10 mouse cellular contexts compared by ENCODE assay signal in the genomic region with DNA sequence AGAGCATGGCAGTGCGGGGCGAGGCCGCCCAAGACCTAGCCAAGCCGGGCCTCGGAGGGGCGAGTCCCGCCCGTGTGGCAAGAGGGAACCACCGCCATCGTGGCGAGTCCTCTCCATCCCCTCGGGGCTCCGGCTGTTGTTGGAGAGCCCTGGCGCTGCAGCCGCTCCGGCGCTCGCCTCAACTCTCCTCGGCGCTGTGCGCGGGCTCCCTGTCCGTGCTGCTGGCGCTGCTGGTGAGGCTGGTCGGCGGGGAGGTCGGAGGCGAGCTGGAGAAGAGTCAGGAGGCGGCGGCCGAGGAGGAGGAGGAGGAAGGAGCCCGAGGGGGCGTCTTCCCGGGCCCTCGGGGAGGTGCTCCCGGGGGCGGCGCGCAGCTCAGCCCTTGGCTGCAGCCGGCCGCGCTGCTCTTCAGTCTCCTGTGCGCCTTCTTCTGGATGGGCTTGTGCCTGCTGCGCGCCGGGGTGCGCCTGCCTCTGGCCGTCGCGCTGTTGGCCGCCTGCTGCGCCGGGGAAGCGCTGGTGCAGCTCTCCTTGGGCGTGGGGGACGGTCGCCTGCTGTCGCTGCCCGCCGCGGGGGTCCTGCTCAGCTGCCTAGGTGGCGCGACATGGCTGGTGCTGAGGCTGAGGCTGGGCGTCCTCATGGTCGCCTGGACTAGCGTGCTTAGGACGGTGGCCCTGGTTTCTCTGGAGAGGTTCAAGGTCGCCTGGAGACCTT. TPM values are rescaled to one million over a fixed set of nuclear protein-coding genes. Genes with fewer than 3 reads are reported as not detected.
DNase-seq lines count a peak whose midpoint lies in the region; ATAC-seq and TF ChIP-seq lines count a peak whose summit lies in the region.
"Had no signal": no experiment of that assay in that cellular context is flagged by ENCODE, and none has a peak within 500 bp of the region (broad histone marks: within the 10 kb centered on the region; RNA-seq: fewer than 3 reads in every experiment).

No protein-coding gene starts in this region.

- no peak for TF ChIP-seq CTCF in embryonic fibroblast, embryonic 13.5 days (IDR thresholded peaks at IDR 0.05; ENCODE audit: borderline replicate concordance, insufficient read depth, low read length)
- TF ChIP-seq CTCF in testis, adult 2 months (IDR thresholded peaks at IDR 0.05; ENCODE audit: control insufficient read depth, insufficient read depth, insufficient replicate concordance, low read depth, low read length): no peak

- no peaks in the 10 kb centered on the region for H3K27me3 ChIP-seq in heart, embryonic 11.5 days (ENCODE audit: control insufficient read depth, insufficient read depth, low read length)
- no peaks in the 10 kb centered on the region; the same call in 1 of the 2 replicates for H3K27me3 ChIP-seq in kidney, embryonic 14.5 days (ENCODE audit: control insufficient read depth, insufficient read depth, low read length)
- H3K27me3 ChIP-seq in neural tube, embryonic 12.5 days (replicated peaks): peaks cover 25% of the 10 kb centered on the region
- no peaks in the 10 kb centered on the region for H3K27me3 ChIP-seq in testis, adult 2 months (ENCODE audit: control insufficient read depth, insufficient read depth, low read length)
- H3K27me3 ChIP-seq: CH12.LX had no signal

- peak overlapping the region; percentile 80 for H3K4me2 ChIP-seq in heart, embryonic 11.5 days
- H3K4me2 ChIP-seq in kidney, embryonic 14.5 days (replicated peaks; ENCODE audit: low read depth, low read length): peak overlapping the region; percentile 84
- peak overlapping the region; percentile 98 for H3K4me2 ChIP-seq in neural tube, embryonic 12.5 days (replicated peaks)

- peak overlapping the region; percentile 6; the same call in 1 of the 2 replicates for H3K27ac ChIP-seq in embryonic fibroblast, embryonic 13.5 days (ENCODE audit: insufficient read depth, low read length)
- peak overlapping the region; percentile 77 for H3K27ac ChIP-seq in heart, embryonic 11.5 days (ENCODE audit: low read depth, low read length)
- peak overlapping the region; percentile 84 for H3K27ac ChIP-seq in kidney, embryonic 14.5 days (ENCODE audit: low read depth, low read length)
- H3K27ac ChIP-seq in neural tube, embryonic 12.5 days: 0 out of 2 replicates have a peak overlapping the region, but pooled peaks have one; percentile 15
- H3K27ac ChIP-seq in testis, adult 2 months (ENCODE audit: control insufficient read depth, insufficient read depth, low read depth, low read length): no peak overlapping the region

- peak overlapping the region; percentile 89 for H3K9ac ChIP-seq in heart, embryonic 11.5 days (ENCODE audit: low read depth, low read length)
- peak overlapping the region; percentile 78 for H3K9ac ChIP-seq in kidney, embryonic 14.5 days (ENCODE audit: low read depth, low read length)
- peak overlapping the region; percentile 65 for H3K9ac ChIP-seq in neural tube, embryonic 12.5 days

- H3K4me1 ChIP-seq in embryonic fibroblast, embryonic 13.5 days (ENCODE audit: control insufficient read depth, insufficient read depth, low read length): no peaks in the 10 kb centered on the region
- peaks cover 17% of the 10 kb centered on the region; the same call in 1 of the 2 replicates for H3K4me1 ChIP-seq in heart, embryonic 11.5 days (ENCODE audit: control insufficient read depth, insufficient read depth, low read length)
- H3K4me1 ChIP-seq in kidney, embryonic 14.5 days (ENCODE audit: control insufficient read depth, insufficient read depth, low read length): no peaks in the 10 kb centered on the region
- H3K4me1 ChIP-seq in neural tube, embryonic 12.5 days: peaks cover 6% of the 10 kb centered on the region; the same call in 1 of the 2 replicates
- H3K4me1 ChIP-seq in testis, adult 2 months (ENCODE audit: control insufficient read depth, insufficient read depth, low read length): peaks cover 9% of the 10 kb centered on the region; the same call in 1 of the 2 replicates

- WGBS in heart, embryonic 11.5 days (ENCODE audit: insufficient replicate concordance): 1% methylated on average over 49 of the region's 68 CpGs
- 2% methylated on average over 50 of the region's 68 CpGs for WGBS in kidney, embryonic 14.5 days
- under 1% methylated on average over 68 of the region's 68 CpGs for WGBS in neural tube, embryonic 12.5 days

- peak; percentile 1 to 5 for DNase-seq in thymus, postnatal 36 days
- no peak for DNase-seq in thymus, postnatal 10 days (ENCODE audit: low spot score in 2 of 2)
- DNase-seq in liver: peak; percentile 40

- ATAC-seq in heart, embryonic 11.5 days (replicated peaks; ENCODE audit: insufficient number of reproducible peaks, low FRiP score, low TSS enrichment): peak; percentile 86
- peak; percentile 93 for ATAC-seq in kidney, embryonic 14.5 days (ENCODE audit: low FRiP score, low TSS enrichment)
- peak; percentile 87 for ATAC-seq in neural tube, embryonic 12.5 days (ENCODE audit: low FRiP score, low read depth)

- peak overlapping the region; percentile 60 for H3K4me3 ChIP-seq in embryonic fibroblast, embryonic 13.5 days (ENCODE audit: insufficient read depth, low read length)
- peak overlapping the region; percentile 82 for H3K4me3 ChIP-seq in heart, embryonic 11.5 days (ENCODE audit: low read depth, low read length)
- peak overlapping the region; percentile 76 for H3K4me3 ChIP-seq in kidney, embryonic 14.5 days (ENCODE audit: low read length)
- peak overlapping the region; percentile 64 for H3K4me3 ChIP-seq in neural tube, embryonic 12.5 days
- H3K4me3 ChIP-seq in testis, adult 2 months (ENCODE audit: control insufficient read depth, low read depth, low read length): peak overlapping the region; percentile 76
- H3K4me3 ChIP-seq: myocyte had no signal

- H3K36me3 ChIP-seq in heart, embryonic 11.5 days (ENCODE audit: control insufficient read depth, insufficient read depth, low read length): no peaks in the 10 kb centered on the region
- no peaks in the 10 kb centered on the region for H3K36me3 ChIP-seq in kidney, embryonic 14.5 days (ENCODE audit: control insufficient read depth, insufficient read depth, low read length)
- H3K36me3 ChIP-seq in neural tube, embryonic 12.5 days: no peaks in the 10 kb centered on the region
- no peaks in the 10 kb centered on the region for H3K36me3 ChIP-seq in testis, adult 2 months (ENCODE audit: control insufficient read depth, insufficient read depth, low read length)

- TF ChIP-seq POLR2A in embryonic fibroblast, embryonic 13.5 days (IDR thresholded peaks at IDR 0.05; ENCODE audit: low read depth, low read length): peak; percentile 72
- no peak for TF ChIP-seq POLR2A in testis, adult 2 months (IDR thresholded peaks at IDR 0.05; ENCODE audit: control insufficient read depth, low read depth, low read length)

- no peaks in the 10 kb centered on the region for H3K9me3 ChIP-seq in heart, embryonic 11.5 days (replicated peaks; ENCODE audit: control insufficient read depth, low read length)
- H3K9me3 ChIP-seq in kidney, embryonic 14.5 days (ENCODE audit: control insufficient read depth, low read length): no peaks in the 10 kb centered on the region
- H3K9me3 ChIP-seq in neural tube, embryonic 12.5 days: no peaks in the 10 kb centered on the region

RNA-seq across cellular contexts. Expression of gene Pde3a, which starts 0.7 kb away (rescaled TPM):
- 8.9 and 10.1 TPM in 2 replicates for polyA plus RNA-seq in embryonic fibroblast, embryonic 13.5 days (2011; ENCODE audit: insufficient read length, low read depth, missing spikeins)
- polyA plus RNA-seq in heart, embryonic 11.5 days (2014; fragmentation: Nextera tagmentation; extraction: Ambion mirVana): 9.9 and 10.7 TPM in 2 replicates
- polyA plus RNA-seq in kidney, embryonic 14.5 days (2014; fragmentation: Nextera tagmentation; extraction: Ambion mirVana): 10.5 and 13.8 TPM in 2 replicates
- 2.3 and 2.8 TPM in 2 replicates for polyA plus RNA-seq in neural tube, embryonic 12.5 days (2016; fragmentation: Nextera tagmentation; extraction: Ambion mirVana)
- polyA plus RNA-seq in testis, adult 2 months (2012; rRNA removed): 0.17 and 0.25 TPM in 2 replicates
- polyA plus RNA-seq: myocyte had no signal

Comparison
In these comparisons a context has a peak if more than half of its experiments do, and no peak if none do; other contexts are left out.
1. DNase-seq: peak in thymus, postnatal 36 days (2 of 2) and liver (single experiment); none in thymus, postnatal 10 days (0 of 2).
2. Peak in every context shown above with its lines, with median percentiles within 50 percentile points of each other: H3K4me3 ChIP-seq, ATAC-seq, H3K4me2 ChIP-seq and H3K9ac ChIP-seq.